Mouse (Mus musculus) urinary bladder, postnatal 4 days (tissue): ENCODE measurements around the gene Stambpl1.

Experiments
- DNase-seq, 2 experiments: peaks; one replicate each; pipeline ENCODE4 v3.0.0; 2021 to 2022; ENCODE audit warnings: low spot score in 2 of 2

Gene Stambpl1

DNA sequence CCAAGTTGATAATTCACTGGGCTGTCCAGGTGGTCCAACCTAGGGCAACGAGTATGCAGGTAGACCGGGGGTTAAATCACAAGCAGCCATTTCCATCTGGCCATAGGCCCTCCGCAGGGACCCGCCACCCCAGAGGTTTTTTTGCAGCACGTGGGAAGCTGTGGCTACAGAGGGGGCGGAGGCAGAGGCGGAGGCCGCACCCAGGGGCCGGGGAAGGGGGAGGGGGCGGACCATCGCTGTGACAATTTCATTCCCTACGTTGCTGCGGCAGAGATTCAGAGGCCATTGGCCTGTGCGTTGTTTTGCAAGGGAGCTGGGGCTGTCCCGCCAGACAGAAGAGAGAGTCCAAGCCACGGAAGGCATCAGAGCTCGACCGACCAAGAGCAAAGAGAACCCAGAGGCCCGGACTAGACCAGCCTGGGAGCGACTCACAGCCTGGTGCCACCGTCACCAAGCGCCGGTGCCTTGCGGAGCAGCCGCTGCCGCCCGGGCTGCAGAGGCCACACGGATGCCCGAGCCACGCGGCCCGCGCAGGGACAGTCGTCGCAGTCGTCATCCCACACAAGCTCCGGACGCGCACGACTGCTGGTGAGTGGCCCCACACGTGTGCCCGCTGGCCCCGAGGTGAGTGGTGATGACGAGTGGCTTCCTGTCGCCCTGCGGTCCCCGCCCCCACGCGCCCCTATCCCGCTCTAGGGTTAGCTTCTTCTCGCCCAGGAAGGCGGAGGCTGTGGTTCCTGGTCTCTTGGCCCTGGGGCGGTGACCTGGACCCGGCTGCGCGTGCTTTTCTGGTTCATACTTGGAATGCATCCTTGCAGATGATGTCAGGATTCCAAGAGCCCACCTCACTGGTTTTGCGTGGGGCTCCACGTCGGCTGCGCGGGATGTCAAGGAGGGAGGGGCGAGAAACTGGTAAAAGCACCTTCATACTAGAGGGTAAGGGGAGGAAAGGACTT, at the start of gene Stambpl1:
Gene Stambpl1 (plus strand): TSS at position 222 of the 956 bp plus-strand sequence.
- DNase-seq = peak; percentile 66 to 72

DNA sequence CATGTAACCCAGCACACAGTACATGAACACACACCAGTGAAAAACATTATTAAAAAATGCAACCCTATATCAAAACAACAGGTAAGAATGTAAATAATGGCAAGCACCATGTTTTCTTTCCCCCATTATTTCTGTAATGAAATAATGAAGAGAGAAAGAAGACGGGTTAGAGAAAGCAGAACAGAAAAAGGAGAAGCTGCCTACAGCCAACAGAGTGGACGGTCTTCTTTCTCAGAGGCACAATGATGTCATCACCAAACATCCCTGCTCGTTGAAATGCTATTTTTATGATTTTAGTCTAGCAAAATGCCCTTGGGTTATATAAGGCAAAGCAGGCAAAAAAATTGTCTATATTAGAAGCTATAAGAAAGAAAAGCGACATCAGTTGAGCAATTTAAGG, 43.6 kb upstream of the Stambpl1 start:
- no peak for DNase-seq

DNA sequence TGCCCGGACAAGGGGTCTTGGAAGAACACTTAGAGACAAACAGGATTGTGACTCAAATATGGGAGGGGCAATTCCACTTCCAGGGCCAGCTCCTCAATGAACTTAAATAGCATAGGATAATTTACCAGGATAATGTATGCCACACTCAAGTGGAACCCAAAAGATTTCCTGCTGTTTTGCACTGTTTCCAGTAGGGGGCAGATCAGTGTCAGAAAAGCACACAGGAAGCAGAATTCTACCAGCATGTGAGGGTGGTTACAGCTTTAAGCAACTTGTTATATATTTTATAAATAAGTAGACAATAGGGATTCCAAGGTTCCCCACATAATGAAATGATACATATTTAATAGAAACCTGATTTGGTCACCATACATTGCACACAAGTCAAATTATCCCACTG, 40.1 kb upstream of the Stambpl1 start:
- DNase-seq = no peak

DNA sequence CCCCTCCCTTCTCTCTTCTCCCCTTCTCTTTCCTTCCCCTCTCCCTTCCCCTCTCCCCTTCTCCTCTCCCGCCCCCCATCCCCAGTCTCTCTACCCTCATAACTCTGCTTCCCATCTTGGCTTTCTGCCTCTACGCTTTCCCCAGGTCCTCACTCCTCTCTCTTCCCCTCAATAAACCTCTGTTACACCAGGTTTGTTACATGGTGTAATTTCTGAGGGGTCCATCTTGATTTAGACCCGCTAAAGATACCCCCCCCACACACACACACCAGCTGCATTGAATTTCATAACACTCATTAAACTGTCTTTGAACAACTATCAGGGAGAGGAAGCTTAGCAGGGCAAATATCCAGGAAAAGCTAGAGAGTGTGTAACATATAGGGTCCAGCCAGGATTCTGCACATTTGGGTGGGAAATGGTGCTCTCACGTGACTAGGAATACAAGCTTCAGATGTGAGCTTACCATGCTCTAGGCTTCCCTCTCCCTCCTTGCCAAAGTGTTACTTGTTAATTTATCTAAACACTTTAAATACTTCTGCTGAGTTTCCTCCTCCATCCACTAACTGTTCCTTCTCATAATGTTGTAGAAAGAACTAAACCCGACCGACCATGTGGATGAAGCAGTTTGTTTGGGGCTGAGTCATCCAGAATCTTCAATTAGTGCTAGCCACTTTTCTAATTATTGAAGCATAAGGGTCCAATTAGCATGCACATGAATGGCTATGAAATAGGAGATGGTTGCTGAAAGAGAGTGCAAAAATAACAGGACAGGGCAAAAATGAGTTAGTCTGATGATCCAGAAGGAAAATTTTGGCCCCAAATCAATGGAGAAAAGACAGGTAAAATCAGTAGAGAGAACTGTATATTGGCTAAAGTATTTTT, 38.5 kb upstream of the Stambpl1 start:
- no peak for DNase-seq

DNA sequence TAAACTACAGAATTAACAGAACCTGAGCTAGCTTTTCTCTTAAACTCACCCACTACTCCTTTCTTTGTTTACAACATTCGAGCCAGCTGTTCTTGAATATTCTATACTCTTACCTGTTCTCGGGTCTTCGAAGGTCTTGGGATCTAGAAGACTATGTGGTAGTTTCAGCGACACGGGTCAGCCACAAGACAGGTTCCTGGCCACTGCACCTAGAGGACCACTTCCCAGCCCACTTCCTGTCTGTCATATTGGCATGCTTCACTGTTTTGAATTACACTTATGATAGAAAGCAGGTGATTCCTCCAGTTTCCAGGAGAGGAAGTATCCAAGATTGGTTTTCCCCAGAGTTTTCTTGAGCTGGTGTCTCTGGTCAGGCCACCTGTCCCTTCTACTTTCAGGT, 29.3 kb upstream of the Stambpl1 start:
- DNase-seq = no peak

DNA sequence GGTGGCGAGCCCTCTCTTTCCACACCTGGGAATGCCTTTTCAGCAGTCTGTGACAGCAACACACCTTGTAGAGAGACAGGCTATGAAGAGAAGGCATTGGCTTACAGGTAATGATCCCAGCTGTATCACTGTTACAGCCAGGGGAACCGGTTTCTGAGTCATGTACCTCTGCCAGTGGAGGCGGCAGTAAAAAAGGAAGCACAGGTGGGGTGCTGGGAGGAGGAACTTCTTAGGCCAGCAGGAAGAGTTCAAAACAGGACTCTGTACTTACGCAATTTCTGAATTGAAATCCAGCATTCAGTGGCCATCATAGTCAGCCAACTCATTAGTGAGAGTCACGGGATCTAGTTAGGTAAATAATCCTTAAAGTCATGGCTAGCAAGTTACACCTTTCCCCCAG, 26.1 kb upstream of the Stambpl1 start, which contains the start of gene Ankrd22:
Gene Ankrd22 (minus strand): TSS at position 163 of the 400 bp plus-strand sequence.
- peak in 1 of 2 experiments; percentile 27 for DNase-seq

DNA sequence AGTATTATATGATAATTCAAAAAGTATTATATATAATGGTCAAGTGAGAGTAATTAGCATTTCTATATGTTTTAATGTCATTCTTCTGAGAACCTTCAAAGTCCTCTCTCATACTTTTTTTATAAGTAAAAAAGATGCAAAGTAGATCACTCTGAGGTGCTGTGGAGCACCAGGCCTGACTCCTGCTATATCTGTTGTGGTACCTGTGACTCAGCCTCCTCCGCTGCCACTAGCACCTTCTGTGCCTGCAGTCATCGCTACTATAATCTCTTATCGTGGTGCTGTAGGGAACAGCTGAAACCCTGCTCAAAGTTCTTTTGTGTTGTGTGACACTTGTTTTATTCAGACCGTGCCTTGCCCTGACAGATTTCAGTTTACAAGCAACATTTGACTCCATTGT, 25.6 kb upstream of the Stambpl1 start:
- no peak for DNase-seq

DNA sequence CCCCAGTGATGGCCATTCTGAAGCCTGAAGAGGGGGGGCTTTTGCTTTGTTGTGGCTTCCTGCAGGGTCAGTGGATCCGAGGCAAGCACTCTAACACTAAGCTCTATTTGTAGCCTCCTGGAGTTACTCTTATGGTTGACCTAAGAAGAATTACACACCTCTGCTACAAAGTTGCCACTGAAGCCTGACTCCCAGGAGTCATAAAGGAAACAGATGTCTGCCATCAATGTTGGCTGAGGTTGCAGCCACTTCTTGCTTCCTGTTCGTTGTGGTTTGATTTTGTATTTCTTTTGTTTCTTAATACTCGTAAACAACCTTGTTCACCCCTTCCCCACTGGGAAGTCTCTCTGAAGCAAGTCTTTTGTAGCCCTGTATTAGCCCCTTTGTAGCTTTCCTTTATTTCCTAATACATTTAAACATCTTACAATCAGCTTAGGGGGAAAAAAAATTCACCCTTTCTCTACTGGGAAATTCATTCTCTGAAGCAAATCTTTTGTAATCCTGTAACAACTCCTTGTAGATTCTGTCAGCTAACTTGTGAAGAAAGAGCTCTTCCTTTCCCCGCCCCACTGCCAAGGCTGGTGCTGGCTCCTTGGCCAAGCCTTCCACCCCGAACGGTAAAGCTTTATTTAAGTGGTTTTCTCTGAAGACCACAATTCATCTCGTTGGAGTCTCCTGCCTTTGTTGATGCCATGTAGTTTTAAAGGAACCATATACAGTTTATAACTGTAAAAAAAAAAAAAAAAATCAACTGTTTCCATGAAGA, 23.9 kb upstream of the Stambpl1 start:
- DNase-seq = no peak

DNA sequence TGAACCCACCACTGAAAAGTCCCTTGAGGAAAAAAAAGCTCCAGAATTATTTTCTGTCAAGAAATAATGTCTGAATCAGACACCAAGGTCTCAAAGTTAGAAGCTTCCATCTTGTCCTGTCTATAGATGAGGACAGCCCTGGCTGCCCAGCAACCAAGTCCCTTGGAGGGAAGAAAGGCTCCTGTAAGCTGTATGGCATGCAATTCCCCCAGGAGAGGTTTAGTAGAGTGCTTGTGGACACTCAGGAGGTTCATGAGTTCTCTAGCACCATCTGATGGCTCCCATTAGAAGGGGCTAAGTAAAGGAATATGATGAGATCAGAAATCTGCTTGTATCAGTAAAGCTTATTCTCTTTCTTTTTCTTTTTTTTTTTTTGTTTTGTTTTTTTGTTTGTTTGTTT, 22.9 kb upstream of the Stambpl1 start:
- no peak for DNase-seq

DNA sequence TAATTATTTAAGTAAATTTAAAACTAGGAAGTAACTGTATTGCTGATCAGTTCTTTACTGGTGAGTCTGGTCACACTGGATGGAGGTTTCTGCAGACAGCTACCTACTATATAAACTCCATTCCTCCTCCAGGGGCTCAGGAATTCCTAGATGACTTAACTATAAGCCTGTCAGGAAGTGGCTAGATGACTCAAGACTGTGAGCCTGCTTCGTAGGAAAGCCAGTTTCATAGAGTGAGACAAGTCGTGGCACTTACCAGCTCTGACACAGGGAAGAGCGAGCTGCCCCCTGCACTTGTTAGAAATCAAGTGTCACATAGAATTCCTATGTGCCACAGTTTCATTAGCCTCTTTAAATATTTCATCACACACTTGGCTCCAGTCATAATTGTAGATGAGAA, 20.9 kb upstream of the Stambpl1 start:
- no peak for DNase-seq

DNA sequence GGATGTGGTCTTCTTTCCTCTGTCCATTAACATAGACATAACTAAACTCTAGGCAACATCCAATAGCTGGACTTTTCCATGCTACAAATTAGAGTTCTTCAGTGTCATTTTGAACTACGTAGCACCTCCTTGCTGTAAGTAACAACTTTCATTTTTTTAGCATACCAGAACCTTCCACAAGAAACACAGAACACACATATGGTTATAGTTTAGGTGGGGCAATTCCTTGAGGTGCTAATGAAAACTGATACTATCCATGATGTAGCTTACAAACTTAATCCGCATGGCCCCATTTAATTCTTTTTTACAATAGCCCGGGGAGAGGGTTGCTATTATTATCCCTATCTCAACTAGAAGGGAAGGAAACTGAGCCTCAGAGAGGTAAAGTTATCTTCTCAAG, 18.0 kb upstream of the Stambpl1 start:
- DNase-seq = no peak

DNA sequence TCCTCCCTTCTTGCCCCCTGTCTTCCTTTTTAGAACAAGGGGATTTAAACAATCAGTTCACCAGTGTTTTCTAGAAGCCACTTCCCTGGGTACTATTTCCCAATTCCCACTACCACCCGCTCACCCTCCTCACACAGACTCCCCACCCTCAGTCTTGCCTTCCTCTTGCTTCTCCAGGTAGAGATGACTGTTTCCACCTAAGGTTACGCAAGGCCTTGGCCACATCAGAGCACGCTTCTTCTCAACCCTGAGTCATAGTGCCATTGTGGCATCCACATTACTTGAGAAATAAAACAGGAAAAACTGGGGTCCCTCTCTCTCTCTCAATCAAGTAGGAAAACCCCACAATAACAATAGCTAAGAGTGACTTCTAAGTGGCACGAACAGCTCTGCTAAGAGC, 12.9 kb upstream of the Stambpl1 start:
- no peak for DNase-seq

DNA sequence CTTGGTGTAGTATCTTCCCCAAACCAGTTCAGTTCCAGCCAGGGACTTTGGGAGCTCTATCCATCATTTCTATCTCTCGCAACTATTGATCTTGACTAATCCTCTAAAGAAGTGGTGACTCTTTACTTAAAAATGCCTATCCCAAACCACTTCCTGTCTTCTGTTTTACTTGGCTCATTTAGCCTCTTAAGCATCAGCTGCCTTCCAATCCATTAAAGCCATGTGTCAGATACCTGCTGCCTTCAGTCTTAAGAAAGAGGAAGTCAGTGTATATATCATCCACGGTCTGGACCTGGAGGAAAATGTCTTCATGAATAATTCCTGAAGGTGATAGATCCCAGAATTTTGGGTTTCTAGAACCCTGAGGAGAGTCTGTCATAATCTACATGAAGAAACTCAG, 11.7 kb upstream of the Stambpl1 start:
- DNase-seq = no peak

DNA sequence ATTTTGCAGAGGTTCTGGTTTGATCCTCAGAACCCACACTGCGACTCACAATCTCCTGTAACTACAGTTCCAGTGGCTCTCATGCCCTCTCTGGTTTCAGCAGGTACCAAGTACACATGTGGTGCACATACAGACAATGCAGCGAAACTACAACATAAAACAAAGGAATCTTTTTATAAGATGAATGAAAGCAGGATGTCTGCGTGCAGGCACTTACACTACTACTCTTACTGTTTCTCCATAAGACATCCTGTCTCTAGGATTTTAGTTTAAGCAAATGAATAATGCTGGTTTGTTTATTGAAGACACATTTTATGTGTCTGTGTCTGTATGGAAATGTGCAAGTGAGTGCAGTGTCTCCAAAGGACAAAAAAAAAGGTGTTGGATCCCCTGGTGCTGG, 10.8 kb upstream of the Stambpl1 start:
- no peak for DNase-seq

DNA sequence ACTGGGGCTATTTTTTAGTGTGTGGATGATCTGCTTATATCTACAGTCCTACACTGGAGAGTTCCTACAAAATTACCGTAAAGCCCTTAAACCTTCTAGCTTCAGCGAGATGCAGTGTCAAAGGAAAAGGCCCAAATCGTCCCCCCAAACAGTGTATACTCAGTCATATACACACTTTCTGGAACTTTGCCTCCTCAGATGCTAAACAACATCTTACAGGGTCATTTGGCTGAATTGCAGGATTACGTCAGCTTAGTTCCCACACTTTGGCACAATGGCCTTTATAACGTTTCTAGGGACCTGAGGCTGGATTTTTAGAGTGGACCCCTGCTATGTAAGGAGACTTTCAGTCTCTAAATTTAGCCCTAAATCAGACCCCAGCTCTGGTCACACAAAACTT, 9.5 kb upstream of the Stambpl1 start:
- DNase-seq = no peak

DNA sequence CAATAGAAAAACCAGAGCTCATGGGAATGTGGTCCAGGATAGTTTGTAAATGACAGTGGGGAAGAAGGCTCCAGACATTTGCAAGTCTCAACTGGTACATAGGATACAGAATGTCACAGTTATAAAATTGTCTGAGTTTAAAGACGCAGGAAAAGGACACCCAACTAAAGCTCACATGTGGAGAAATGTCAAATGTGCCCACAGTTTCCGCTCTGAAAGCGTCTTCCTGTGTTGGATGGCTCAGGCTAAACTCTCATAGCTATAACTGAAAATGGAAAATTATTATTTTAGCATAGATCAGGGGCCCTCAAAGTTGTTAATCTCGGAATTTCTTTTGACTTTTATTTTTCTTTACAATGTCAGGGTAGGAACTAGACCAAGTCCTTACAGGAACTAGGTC, 5.2 kb upstream of the Stambpl1 start:
- DNase-seq = no peak

DNA sequence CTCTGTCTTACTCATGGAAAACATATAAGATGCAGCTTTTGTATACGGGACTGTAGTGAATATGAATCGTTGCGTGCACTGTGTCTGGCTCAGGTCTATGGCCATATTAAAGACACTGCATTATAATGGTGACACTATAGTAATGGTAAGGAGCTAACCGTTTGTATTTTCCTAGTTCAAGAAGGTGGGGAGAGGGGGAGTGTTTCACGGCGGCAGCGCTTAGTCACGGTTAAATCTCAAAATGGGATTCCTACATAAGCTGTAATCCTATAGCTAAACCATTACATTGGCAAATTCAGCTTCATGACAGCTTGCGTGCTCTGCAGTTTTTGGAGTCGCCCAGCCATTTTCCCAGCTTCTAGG, 403 bp upstream of the Stambpl1 start:
- DNase-seq = no peak

DNA sequence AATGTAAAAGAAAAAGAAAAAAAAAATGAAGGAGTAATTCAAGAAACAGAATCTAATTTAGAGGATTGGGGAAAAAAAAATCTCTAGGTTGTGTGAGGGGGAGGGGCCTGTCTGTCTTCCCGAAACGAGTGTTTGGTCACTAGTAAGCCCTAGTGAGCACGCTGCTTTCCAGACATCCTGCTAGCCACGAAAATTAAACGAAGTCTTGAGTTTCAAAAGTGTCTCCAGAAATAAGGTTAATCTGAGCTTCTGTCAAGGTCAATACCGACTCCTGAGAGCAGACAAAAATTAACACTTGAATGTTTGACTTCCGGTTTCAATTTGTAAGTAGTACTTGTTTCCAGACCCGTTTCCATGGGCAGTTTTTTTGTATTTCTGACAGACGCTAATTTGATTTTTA, 1.1 kb downstream of the Stambpl1 start:
- DNase-seq = no peak

DNA sequence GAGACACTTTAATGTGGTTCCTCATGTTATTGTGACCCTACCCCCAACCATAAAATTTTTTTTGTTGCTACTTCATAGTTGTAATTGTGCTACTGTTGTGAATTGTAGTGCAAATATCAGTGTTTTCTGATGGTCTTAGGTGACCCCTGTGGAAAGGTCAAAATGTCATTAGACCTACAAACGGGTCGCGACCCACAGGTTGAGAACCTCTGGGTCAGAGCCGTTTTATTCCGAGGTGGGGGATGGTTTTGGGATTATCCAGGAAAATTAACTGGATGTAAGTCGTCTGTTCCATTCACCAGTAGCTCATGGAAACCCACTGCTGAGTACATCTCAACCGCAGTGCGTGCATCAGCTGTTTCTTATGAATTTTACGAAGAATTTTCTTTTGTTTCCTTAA, 1.7 kb downstream of the Stambpl1 start:
- no peak for DNase-seq

DNA sequence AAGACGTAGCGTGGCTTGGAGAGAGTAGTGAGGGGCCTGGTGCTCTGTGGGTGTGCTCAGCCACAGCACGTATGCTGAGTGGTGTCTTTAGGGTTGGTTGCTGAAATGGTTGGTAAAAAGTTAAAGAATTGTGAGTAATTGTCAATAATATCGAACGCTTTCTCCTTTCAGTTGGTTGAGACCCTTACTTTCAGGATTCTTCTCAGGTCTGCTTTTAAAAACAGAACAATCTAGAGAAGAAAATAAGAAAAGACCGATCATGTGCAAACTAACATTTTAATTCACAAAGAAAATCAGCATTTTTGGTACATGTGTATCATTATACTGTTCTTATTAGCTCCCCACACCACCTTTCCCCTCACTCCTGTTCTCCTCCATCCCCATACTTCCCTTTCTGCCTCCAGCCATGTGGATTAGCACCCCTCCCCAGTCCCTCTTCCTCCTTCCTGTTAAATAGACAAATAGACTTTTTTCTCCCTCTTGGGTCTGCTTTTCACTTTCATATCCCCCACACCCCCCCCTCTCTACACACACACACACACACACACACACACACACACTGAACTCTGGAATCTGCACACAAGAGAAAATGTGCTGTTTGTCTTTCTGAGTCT, 2.2 kb downstream of the Stambpl1 start:
- no peak for DNase-seq

DNA sequence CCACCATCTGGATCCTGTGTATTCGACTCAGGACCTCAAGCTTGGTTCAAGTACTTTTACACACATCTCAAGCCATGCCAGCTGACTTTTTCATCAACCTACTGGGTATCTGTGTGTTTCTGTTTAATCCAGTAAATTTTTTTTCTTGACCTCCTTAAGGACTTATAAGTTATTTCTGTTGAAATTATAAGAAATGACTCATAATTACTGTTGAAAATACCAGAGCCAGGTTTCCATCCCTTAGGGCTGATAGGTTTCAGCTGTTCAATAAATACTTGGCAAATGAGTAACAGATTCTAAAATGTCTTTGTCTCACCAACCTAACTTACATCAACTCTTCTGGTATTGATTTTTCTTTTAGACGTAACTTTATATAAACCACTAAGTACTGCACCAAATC, 3.0 kb downstream of the Stambpl1 start:
- DNase-seq = no peak

DNA sequence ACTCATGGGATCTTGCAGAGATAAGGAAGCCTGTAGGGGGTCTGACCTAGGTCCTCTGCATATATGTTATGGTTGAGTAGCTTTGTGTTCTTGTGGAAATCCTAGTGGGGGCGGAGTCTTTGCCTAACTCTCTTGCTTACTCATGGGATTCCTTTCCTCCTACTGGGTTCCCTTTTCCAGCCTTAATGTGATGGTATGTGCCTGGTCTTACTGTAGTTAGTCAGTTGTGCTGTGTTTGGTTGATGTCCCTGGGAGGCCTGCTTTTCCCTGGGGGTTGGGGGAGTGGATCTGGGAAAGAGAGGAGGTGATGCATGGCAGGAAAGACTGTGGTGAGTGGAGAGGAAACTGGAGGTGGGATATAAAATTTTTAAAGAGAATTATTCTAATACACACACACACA, 6.0 kb downstream of the Stambpl1 start:
- DNase-seq = no peak
